Mouse (Mus musculus) heart, embryonic 12.5 days (tissue): ENCODE measurements at regions not wholly inside any gene's neighbourhood (a gene's known extent, or its start where the extent isn't known, plus 50 kb on each side); places are given as distances from the start of the nearest gene placed in this dataset.

Experiments
- ATAC-seq: fragments of 200-750 bp; cut with Nextera tagmentation; 2 replicates; pipeline ENCODE4 v1.8.0; 2017; ENCODE audit warnings: moderate TSS enrichment, moderate library complexity; ENCODE audit not compliant: insufficient number of reproducible peaks, low FRiP score
- H3K27ac ChIP-seq: fragments of 300-500 bp; sonication (generic); 2 replicates; pipeline ENCODE4 v1.5.1; 2016; ENCODE audit warnings: mild to moderate bottlenecking, moderate library complexity; ENCODE audit not compliant: poor library complexity, severe bottlenecking
- H3K27me3 ChIP-seq: fragments of 300-500 bp; sonication (generic); replicated peaks from 2 replicates; pipeline ENCODE4 v1.6.1; 2016; ENCODE audit warnings: mild to moderate bottlenecking, moderate library complexity
- H3K36me3 ChIP-seq: fragments of 300-500 bp; sonication (generic); 2 replicates; pipeline ENCODE4 v1.6.1; 2016; ENCODE audit warnings: mild to moderate bottlenecking, moderate library complexity
- H3K4me1 ChIP-seq: fragments of 300-500 bp; sonication (generic); replicated peaks from 2 replicates; pipeline ENCODE4 v1.6.1; 2016; ENCODE audit warnings: mild to moderate bottlenecking
- H3K4me2 ChIP-seq: fragments of 300-500 bp; sonication (generic); 2 replicates; pipeline ENCODE4 v1.6.1; 2016; ENCODE audit warnings: mild to moderate bottlenecking, moderate library complexity
- H3K4me3 ChIP-seq: fragments of 300-500 bp; sonication (generic); 2 replicates; pipeline ENCODE4 v1.5.1; 2016; ENCODE audit warnings: mild to moderate bottlenecking
- H3K9ac ChIP-seq: fragments of 300-500 bp; sonication (generic); 2 replicates; pipeline ENCODE4 v1.6.1; 2016; ENCODE audit warnings: mild to moderate bottlenecking, moderate library complexity
- H3K9me3 ChIP-seq: fragments of 300-500 bp; sonication (generic); replicated peaks from 2 replicates; pipeline ENCODE4 v1.6.1; 2016; ENCODE audit warnings: mild to moderate bottlenecking, moderate library complexity
- WGBS: fragments of 180-500 bp; shearing (Covaris S2); methylation state at CpG from one replicate; pipeline ENCODE4 v1.1.7; 2016; 5-methylcytosine and 5-hydroxymethylcytosine counted together

GRCm38 (mm10) chr13:101062582-101062981, 229.4 kb upstream of the Slc30a5 start:
- WGBS: 53% methylated on average over 8 of the region's 8 CpGs
- no peak for ATAC-seq
- Histone ChIP-seq H3K27ac (no peak overlapping the region), H3K4me2 (no peak overlapping the region), H3K4me3 (no peak overlapping the region), H3K27me3 (no peaks in the 10 kb centered on the region), H3K4me1 (no peaks in the 10 kb centered on the region), H3K9ac (no peak overlapping the region), H3K36me3 (no peaks in the 10 kb centered on the region), H3K9me3 (no peaks in the 10 kb centered on the region)

- WGBS: 71% methylated on average over 15 of the region's 15 CpGs
- no peaks in the 10 kb centered on the region for H3K9me3 ChIP-seq
- H3K4me1 ChIP-seq: no peaks in the 10 kb centered on the region
- no peaks in the 10 kb centered on the region for H3K27me3 ChIP-seq
- no peaks in the 10 kb centered on the region for H3K36me3 ChIP-seq
- H3K9ac ChIP-seq: no peak overlapping the region
- no peak overlapping the region for H3K4me3 ChIP-seq
- H3K4me2 ChIP-seq: no peak overlapping the region
- no peak for ATAC-seq
- H3K27ac ChIP-seq: no peak overlapping the region
These were observed 228.3 kb upstream of the Slc30a5 start for GRCm38 (mm10) chr13:101061233-101062144.

DNA sequence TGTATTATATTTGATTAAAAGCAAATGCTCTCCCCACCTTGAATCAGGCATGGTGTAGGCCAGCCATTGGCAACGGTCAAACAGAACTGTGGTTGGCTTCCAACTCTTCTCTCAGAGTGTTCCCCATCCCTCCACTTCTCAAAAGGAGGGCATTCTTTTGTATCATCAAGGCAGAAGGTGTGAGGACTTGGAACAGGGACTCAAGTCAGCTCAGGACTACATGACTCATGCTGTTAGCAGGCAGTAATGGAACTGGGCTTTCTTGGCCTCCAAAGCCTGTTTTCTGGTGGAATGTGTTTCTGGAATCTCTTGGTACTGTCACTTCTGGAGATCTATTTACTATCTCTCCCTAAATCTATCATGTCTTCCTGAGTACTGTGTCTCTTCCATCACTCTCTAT, 216.3 kb upstream of the Slc30a5 start:
- Histone ChIP-seq H3K4me2 (no peak overlapping the region), H3K4me3 (no peak overlapping the region), H3K9ac (no peak overlapping the region), H3K36me3 (no peaks in the 10 kb centered on the region), H3K4me1 (no peaks in the 10 kb centered on the region), H3K27ac (no peak overlapping the region), H3K9me3 (no peaks in the 10 kb centered on the region), H3K27me3 (no peaks in the 10 kb centered on the region)
- ATAC-seq: no peak
- 66% methylated on average over 1 of the region's 1 CpGs for WGBS

DNA sequence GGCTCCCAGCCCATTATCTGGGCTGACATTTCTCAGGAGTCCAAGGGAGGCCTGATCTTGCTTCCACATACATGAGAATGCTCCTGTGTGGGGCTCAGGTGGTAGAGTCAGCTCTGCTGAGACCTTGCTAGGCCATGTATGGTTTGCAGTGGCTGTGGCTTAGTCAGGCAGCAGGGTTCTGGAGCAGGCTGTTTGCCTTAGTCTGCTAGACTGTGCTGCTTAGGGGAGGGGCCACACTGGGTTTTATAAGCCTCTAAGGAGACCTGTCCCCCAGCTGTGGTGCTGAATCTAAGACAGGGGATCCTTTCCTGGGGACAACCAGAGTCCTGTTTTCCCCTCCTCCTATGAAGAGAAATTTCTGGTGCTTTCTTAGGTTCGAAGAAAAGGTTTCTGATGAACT, 199.4 kb upstream of the Slc30a5 start:
- Histone ChIP-seq H3K4me1 (no peaks in the 10 kb centered on the region), H3K9me3 (no peaks in the 10 kb centered on the region), H3K27ac (no peak overlapping the region), H3K4me3 (no peak overlapping the region), H3K27me3 (no peaks in the 10 kb centered on the region), H3K4me2 (no peak overlapping the region), H3K36me3 (no peaks in the 10 kb centered on the region), H3K9ac (no peak overlapping the region)
- 73% methylated on average over 1 of the region's 1 CpGs for WGBS
- ATAC-seq: no peak

GRCm38 (mm10) chr13:101026043-101026442, 192.8 kb upstream of the Slc30a5 start:
- Histone ChIP-seq H3K4me3 (no peak overlapping the region), H3K9ac (no peak overlapping the region), H3K4me2 (no peak overlapping the region), H3K27me3 (no peaks in the 10 kb centered on the region), H3K27ac (no peak overlapping the region), H3K36me3 (no peaks in the 10 kb centered on the region), H3K9me3 (no peaks in the 10 kb centered on the region), H3K4me1 (no peaks in the 10 kb centered on the region)
- ATAC-seq: no peak

DNA sequence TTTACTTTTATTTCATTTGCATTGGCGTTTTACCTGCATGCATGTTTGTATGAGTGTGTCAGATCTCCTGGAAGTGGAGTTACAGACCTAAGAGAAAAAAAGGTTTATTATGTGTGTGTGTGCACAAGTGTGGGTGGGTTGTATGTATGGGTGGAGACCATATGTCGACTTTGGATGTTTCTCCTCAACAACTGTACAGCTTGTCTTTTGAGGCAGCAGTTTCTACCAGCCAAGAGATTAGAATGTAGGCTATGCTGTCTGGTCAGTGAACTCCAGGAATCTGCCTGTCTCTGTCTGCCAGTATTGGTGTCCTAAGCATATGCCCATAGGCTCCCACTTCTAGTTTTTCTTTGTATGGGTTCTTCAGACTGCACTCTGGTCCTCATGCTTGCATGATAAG, 192.3 kb upstream of the Slc30a5 start:
- H3K27ac ChIP-seq: no peak overlapping the region
- H3K4me1 ChIP-seq: no peaks in the 10 kb centered on the region
- ATAC-seq: no peak
- H3K9me3 ChIP-seq: no peaks in the 10 kb centered on the region
- H3K36me3 ChIP-seq: no peaks in the 10 kb centered on the region
- no peak overlapping the region for H3K4me2 ChIP-seq
- no peak overlapping the region for H3K4me3 ChIP-seq
- no peak overlapping the region for H3K9ac ChIP-seq
- 70% methylated on average over 2 of the region's 2 CpGs for WGBS
- H3K27me3 ChIP-seq: no peaks in the 10 kb centered on the region

GRCm38 (mm10) chr13:101024971-101025370, 191.7 kb upstream of the Slc30a5 start:
- no peaks in the 10 kb centered on the region for H3K9me3 ChIP-seq
- 84% methylated on average over 2 of the region's 2 CpGs for WGBS
- ATAC-seq: no peak
- no peak overlapping the region for H3K4me2 ChIP-seq
- no peaks in the 10 kb centered on the region for H3K4me1 ChIP-seq
- H3K27me3 ChIP-seq: no peaks in the 10 kb centered on the region
- no peak overlapping the region for H3K4me3 ChIP-seq
- no peak overlapping the region for H3K9ac ChIP-seq
- no peaks in the 10 kb centered on the region for H3K36me3 ChIP-seq
- no peak overlapping the region for H3K27ac ChIP-seq

- Histone ChIP-seq H3K4me3 (no peak overlapping the region), H3K4me2 (no peak overlapping the region), H3K27ac (no peak overlapping the region), H3K9ac (no peak overlapping the region), H3K4me1 (no peaks in the 10 kb centered on the region), H3K27me3 (no peaks in the 10 kb centered on the region), H3K9me3 (no peaks in the 10 kb centered on the region), H3K36me3 (no peaks in the 10 kb centered on the region)
- WGBS: 61% methylated on average over 7 of the region's 7 CpGs
- no peak for ATAC-seq
These were observed 186.0 kb upstream of the Slc30a5 start for GRCm38 (mm10) chr13:101019272-101019676.

GRCm38 (mm10) chr13:101017041-101017440, 183.8 kb upstream of the Slc30a5 start:
- Histone ChIP-seq H3K4me2 (no peak overlapping the region), H3K9me3 (no peaks in the 10 kb centered on the region)
- 31% methylated on average over 6 of the region's 6 CpGs for WGBS

GRCm38 (mm10) chr13:101016181-101016580, 183.0 kb upstream of the Slc30a5 start:
- Histone ChIP-seq H3K27ac (no peak overlapping the region), H3K27me3 (no peaks in the 10 kb centered on the region), H3K36me3 (no peaks in the 10 kb centered on the region), H3K4me1 (no peaks in the 10 kb centered on the region), H3K9me3 (no peaks in the 10 kb centered on the region), H3K9ac (no peak overlapping the region), H3K4me2 (no peak overlapping the region), H3K4me3 (no peak overlapping the region)
- ATAC-seq: no peak
- WGBS: 50% methylated on average over 1 of the region's 1 CpGs

More at GRCm38 (mm10) chr13:101017041-101017440, 183.8 kb upstream of the Slc30a5 start:
- Histone ChIP-seq H3K4me1 (no peaks in the 10 kb centered on the region), H3K9ac (no peak overlapping the region), H3K27me3 (no peaks in the 10 kb centered on the region), H3K27ac (no peak overlapping the region), H3K36me3 (no peaks in the 10 kb centered on the region), H3K4me3 (no peak overlapping the region)
- ATAC-seq: no peak

- 81% methylated on average over 3 of the region's 3 CpGs for WGBS
These were observed 182.2 kb upstream of the Slc30a5 start for GRCm38 (mm10) chr13:101015435-101015834.

DNA sequence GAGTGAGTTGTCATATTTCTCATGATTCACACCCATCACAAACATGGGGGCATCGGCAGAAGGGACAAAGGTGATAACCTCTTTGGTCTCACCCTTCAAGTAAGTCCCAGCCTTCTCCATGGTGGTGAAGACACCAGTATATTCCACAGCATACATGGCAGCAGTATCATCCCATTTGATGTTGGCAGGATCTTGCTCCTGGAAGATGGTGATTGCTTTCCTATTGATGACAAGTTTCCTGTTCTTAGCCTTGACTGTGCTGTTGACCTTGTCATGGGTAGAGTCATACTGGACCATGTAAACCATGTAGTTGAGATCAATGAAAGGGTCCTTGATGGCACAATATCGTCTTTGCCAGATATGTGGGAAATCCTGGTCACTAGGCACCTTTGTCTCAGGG, 180.4 kb upstream of the Slc30a5 start:
- no peak overlapping the region for H3K27ac ChIP-seq
- H3K4me1 ChIP-seq: no peaks in the 10 kb centered on the region
- no peak overlapping the region for H3K4me2 ChIP-seq
- H3K36me3 ChIP-seq: no peaks in the 10 kb centered on the region
- no peak overlapping the region for H3K4me3 ChIP-seq
- WGBS: 81% methylated on average over 2 of the region's 2 CpGs
- H3K9me3 ChIP-seq: 0 out of 2 replicates have a peak, but pooled peaks cover 2% of the 10 kb centered on the region
- ATAC-seq: no peak
- no peaks in the 10 kb centered on the region for H3K27me3 ChIP-seq
- no peak overlapping the region for H3K9ac ChIP-seq

More at GRCm38 (mm10) chr13:101015435-101015834, 182.2 kb upstream of the Slc30a5 start:
- H3K4me1 ChIP-seq: no peaks in the 10 kb centered on the region
- no peak overlapping the region for H3K27ac ChIP-seq
- no peaks in the 10 kb centered on the region for H3K36me3 ChIP-seq
- H3K27me3 ChIP-seq: no peaks in the 10 kb centered on the region
- H3K9ac ChIP-seq: no peak overlapping the region
- no peak overlapping the region for H3K4me2 ChIP-seq
- no peaks in the 10 kb centered on the region for H3K9me3 ChIP-seq
- no peak overlapping the region for H3K4me3 ChIP-seq
- no peak for ATAC-seq
